Mouse (Mus musculus) intestine, embryonic 15.5 days (tissue): ENCODE data around the gene Glrp1. TPM values are rescaled to one million over a fixed set of nuclear protein-coding genes. Genes with fewer than 3 reads are reported as not detected.

Experiments
- ATAC-seq: fragments of 200-750 bp; cut with Nextera tagmentation; 2 replicates; pipeline ENCODE4 v1.8.0; 2017; ENCODE audit warnings: moderate TSS enrichment, moderate library complexity
- H3K27ac ChIP-seq: fragments of 300-500 bp; sonication (generic); 2 replicates; pipeline ENCODE4 v1.5.1; 2015; ENCODE audit warnings: mild to moderate bottlenecking, inconsistent platforms
- H3K27me3 ChIP-seq: fragments of 300-500 bp; sonication (generic); replicated peaks from 2 replicates; pipeline ENCODE4 v1.6.1; 2015; ENCODE audit warnings: inconsistent platforms
- H3K36me3 ChIP-seq: fragments of 300-500 bp; sonication (generic); 2 replicates; pipeline ENCODE4 v1.6.1; 2015; ENCODE audit warnings: inconsistent platforms
- H3K4me1 ChIP-seq: fragments of 300-500 bp; sonication (generic); replicated peaks from 2 replicates; pipeline ENCODE4 v1.6.1; 2015; ENCODE audit warnings: inconsistent platforms
- H3K4me2 ChIP-seq: fragments of 300-500 bp; sonication (generic); replicated peaks from 2 replicates; pipeline ENCODE4 v1.6.1; 2015; ENCODE audit warnings: mild to moderate bottlenecking, inconsistent platforms
- H3K4me3 ChIP-seq: fragments of 300-500 bp; sonication (generic); replicated peaks from 2 replicates; pipeline ENCODE4 v1.5.1; 2015; ENCODE audit warnings: inconsistent platforms
- H3K9ac ChIP-seq: fragments of 300-500 bp; sonication (generic); 2 replicates; pipeline ENCODE4 v1.6.1; 2015; ENCODE audit warnings: inconsistent platforms
- H3K9me3 ChIP-seq: fragments of 300-500 bp; sonication (generic); 2 replicates; pipeline ENCODE4 v1.6.1; 2016; ENCODE audit warnings: inconsistent platforms
- WGBS: fragments of 180-500 bp; shearing (Covaris S2); methylation state at CpG from one replicate; pipeline ENCODE4 v1.1.7; 2015; 5-methylcytosine and 5-hydroxymethylcytosine counted together
- polyA plus RNA-seq: library from polyadenylated mRNA; unstranded; fragments of >200 nt; fragmentation: Nextera tagmentation; extraction: Ambion mirVana; gene quantifications from 2 replicates; pipeline ENCODE4 v1.2.1, GENCODE M21; 2015

Glrp1 gene
- polyA plus RNA-seq: not detected in 2 replicates

DNA sequence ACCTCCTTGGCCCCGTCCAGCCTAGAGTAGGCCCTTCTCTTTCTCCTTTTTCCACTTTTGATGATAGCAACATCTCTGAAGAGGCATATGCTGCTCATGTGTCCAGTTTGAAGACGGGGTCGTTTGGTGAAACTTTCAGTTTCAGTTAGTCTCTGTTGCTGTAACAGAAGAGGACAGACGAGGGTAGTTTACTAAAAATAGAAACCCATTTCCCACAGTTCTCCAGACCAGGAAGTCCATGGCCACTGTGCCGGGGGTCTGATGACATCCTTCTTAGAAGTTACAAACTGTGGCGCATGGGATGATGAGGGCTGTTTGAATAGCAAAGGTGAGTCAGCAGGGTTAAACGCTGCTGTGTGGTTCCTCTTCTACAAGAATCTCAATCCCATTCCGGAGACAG lies at the start of gene Glrp1:
TSS of gene Glrp1 (minus strand) at position 278 of the 400 bp plus-strand sequence.
- H3K36me3 ChIP-seq: no peaks in the 10 kb centered on the region
- no peak within 1 kb of the TSS for H3K9ac ChIP-seq
- no peaks in the 10 kb centered on the region for H3K9me3 ChIP-seq
- 68% methylated on average over 8 of the region's 8 CpGs for WGBS
- no peaks in the 10 kb centered on the region for H3K27me3 ChIP-seq
- H3K27ac ChIP-seq: no peak within 1 kb of the TSS
- ATAC-seq: no peak
- no peak within 1 kb of the TSS for H3K4me2 ChIP-seq
- H3K4me1 ChIP-seq: 0 out of 2 replicates have a peak, but pooled peaks cover 3% of the 10 kb centered on the region
- H3K4me3 ChIP-seq: no peak within 1 kb of the TSS

GRCm38 (mm10) chr1:88559258-88559657 lies 49.4 kb upstream of the Glrp1 start:
- H3K9ac ChIP-seq: no peak overlapping the region
- H3K9me3 ChIP-seq: no peaks in the 10 kb centered on the region
- WGBS: 9% methylated on average over 7 of the region's 7 CpGs
- H3K4me3 ChIP-seq: no peak overlapping the region
- H3K4me2 ChIP-seq: peak overlapping the region; percentile 36
- ATAC-seq: peak; percentile 84
- no peaks in the 10 kb centered on the region for H3K36me3 ChIP-seq
- H3K27me3 ChIP-seq: no peaks in the 10 kb centered on the region
- H3K4me1 ChIP-seq: peaks cover 12% of the 10 kb centered on the region; the same call in 1 of the 2 replicates
- no peak overlapping the region for H3K27ac ChIP-seq

DNA sequence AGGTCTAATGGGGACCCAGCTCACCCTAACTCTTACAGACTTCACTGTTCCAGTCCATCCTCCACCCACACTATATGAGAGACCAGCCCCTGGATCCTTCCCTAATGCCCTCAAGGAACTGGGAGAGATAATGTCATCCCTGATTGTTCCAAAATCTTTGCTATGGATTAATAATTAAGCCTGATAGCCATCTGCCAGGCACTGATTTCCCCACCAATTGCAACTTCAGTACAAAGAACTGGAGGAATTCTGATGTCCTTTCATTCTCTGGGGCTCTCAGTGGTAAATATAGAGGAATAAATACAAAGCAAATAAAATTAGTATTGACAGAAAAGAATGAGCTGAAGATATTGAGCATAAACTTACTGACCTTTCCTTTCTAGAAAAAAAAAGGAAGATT lies 48.9 kb upstream of the Glrp1 start:
- Histone ChIP-seq H3K36me3 (no peaks in the 10 kb centered on the region), H3K9ac (no peak overlapping the region), H3K4me2 (peak overlapping the region; percentile 36; the same call in 1 of the 2 replicates), H3K27me3 (no peaks in the 10 kb centered on the region), H3K4me3 (no peak overlapping the region), H3K4me1 (peaks cover 12% of the 10 kb centered on the region; the same call in 1 of the 2 replicates), H3K9me3 (no peaks in the 10 kb centered on the region), H3K27ac (no peak overlapping the region)
- no peak for ATAC-seq

DNA sequence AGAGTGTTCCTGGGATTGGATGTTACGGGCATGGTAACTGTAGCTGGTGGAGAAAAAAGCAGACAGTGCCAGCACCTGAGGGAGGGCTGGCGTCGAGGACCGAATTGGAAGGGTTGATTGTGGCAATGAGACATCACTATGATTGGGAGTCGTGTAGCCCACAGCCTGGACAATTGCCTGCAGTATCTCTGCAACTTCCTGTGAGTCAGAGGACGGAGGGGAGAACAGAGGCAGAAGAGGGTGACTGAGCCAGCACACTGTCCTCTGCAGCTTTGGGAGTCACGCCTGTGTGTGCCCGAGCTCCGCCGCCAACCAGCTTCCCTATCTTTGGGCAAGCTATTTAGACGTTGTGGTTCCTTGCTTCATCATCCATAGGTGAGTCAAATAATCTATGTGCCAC lies 46.5 kb upstream of the Glrp1 start:
- no peaks in the 10 kb centered on the region for H3K36me3 ChIP-seq
- WGBS: 89% methylated on average over 11 of the region's 11 CpGs
- H3K4me3 ChIP-seq: no peak overlapping the region
- H3K9me3 ChIP-seq: no peaks in the 10 kb centered on the region
- H3K27ac ChIP-seq: no peak overlapping the region
- no peak for ATAC-seq
- H3K4me2 ChIP-seq: no peak overlapping the region
- H3K9ac ChIP-seq: no peak overlapping the region
- H3K27me3 ChIP-seq: no peaks in the 10 kb centered on the region
- H3K4me1 ChIP-seq: peaks cover 12% of the 10 kb centered on the region; the same call in 1 of the 2 replicates

DNA sequence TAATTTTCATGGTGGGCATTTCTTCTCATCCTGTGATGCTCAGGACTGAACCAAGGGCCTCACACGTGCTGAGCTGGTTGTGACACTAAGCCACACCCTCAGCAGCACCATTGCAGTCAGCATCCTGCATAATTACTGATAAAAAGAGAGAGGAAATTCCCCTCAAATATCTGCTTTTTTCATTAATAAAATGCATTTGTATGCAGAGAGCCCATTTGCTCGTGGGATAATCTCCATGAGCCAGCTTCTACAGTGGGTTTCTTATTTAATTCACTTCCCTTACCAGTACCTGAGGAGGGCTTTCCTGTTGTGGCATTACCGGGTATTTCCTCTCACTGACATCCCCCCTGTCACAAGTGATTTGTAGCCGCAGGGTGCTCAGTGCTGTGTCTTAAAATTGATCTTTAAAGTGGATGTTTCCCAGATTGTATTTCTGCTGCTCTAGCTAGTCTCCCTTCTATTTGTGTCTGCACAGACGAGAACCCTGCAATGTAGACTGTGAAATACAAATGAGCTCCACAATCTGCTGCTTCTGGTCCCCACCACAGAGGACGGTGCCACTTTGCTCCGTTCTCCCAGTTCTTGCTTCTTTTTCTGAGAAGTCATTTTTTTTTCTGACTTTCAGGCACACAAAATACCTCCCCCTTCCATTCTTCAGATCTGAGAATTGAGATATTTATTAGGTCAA lies 43.8 kb upstream of the Glrp1 start:
- Histone ChIP-seq H3K4me3 (no peak overlapping the region), H3K36me3 (no peaks in the 10 kb centered on the region), H3K4me1 (no peaks in the 10 kb centered on the region), H3K4me2 (no peak overlapping the region), H3K9me3 (no peaks in the 10 kb centered on the region), H3K27me3 (no peaks in the 10 kb centered on the region), H3K9ac (no peak overlapping the region), H3K27ac (no peak overlapping the region)
- WGBS: 44% methylated on average over 7 of the region's 7 CpGs
- no peak for ATAC-seq

DNA sequence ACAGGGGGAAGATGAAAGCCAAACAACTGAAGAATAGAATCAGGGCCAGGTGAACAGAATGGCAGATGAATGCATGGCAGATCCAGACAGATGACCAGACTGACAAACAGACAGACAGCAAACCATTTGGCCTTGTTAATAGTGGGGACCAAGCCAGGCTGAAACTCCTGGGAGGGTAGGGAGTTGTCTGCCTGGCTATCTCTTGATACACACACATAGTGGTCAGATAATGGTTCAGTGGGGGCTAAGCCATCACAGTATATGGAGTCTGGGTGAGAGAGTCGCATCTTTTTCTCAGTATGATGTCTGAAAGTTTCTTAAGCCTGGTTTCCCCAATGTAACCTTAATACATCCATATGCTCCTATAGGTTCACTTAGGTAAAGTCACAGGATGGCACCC lies 39.4 kb upstream of the Glrp1 start:
- Histone ChIP-seq H3K27ac (no peak overlapping the region), H3K9me3 (no peaks in the 10 kb centered on the region), H3K4me2 (no peak overlapping the region), H3K4me1 (no peaks in the 10 kb centered on the region), H3K36me3 (no peaks in the 10 kb centered on the region), H3K27me3 (no peaks in the 10 kb centered on the region), H3K9ac (no peak overlapping the region), H3K4me3 (no peak overlapping the region)
- no peak for ATAC-seq
- 85% methylated on average over 1 of the region's 1 CpGs for WGBS

- Histone ChIP-seq H3K27me3 (no peaks in the 10 kb centered on the region), H3K9ac (no peak overlapping the region), H3K4me2 (no peak overlapping the region), H3K27ac (no peak overlapping the region), H3K9me3 (no peaks in the 10 kb centered on the region), H3K4me3 (no peak overlapping the region), H3K4me1 (no peaks in the 10 kb centered on the region), H3K36me3 (no peaks in the 10 kb centered on the region)
- ATAC-seq: no peak
- WGBS: 77% methylated on average over 7 of the region's 7 CpGs
These were observed 37.3 kb upstream of the Glrp1 start for GRCm38 (mm10) chr1:88547172-88547571.

- WGBS: 74% methylated on average over 4 of the region's 4 CpGs
- no peak overlapping the region for H3K27ac ChIP-seq
- H3K36me3 ChIP-seq: no peaks in the 10 kb centered on the region
- no peak overlapping the region for H3K9ac ChIP-seq
- no peak overlapping the region for H3K4me2 ChIP-seq
- H3K4me1 ChIP-seq: no peaks in the 10 kb centered on the region
- no peak overlapping the region for H3K4me3 ChIP-seq
- no peaks in the 10 kb centered on the region for H3K27me3 ChIP-seq
- H3K9me3 ChIP-seq: no peaks in the 10 kb centered on the region
- ATAC-seq: no peak
These were observed 33.7 kb upstream of the Glrp1 start for GRCm38 (mm10) chr1:88543608-88544007.

GRCm38 (mm10) chr1:88539823-88540222 lies 30.0 kb upstream of the Glrp1 start:
- H3K9ac ChIP-seq: no peak overlapping the region
- H3K4me3 ChIP-seq: no peak overlapping the region
- ATAC-seq: no peak
- no peaks in the 10 kb centered on the region for H3K27me3 ChIP-seq
- no peak overlapping the region for H3K4me2 ChIP-seq
- H3K4me1 ChIP-seq: no peaks in the 10 kb centered on the region
- no peak overlapping the region for H3K27ac ChIP-seq
- H3K36me3 ChIP-seq: no peaks in the 10 kb centered on the region
- 68% methylated on average over 3 of the region's 3 CpGs for WGBS
- H3K9me3 ChIP-seq: no peaks in the 10 kb centered on the region

- no peak for ATAC-seq
- H3K27me3 ChIP-seq: no peaks in the 10 kb centered on the region
- H3K4me3 ChIP-seq: no peak overlapping the region
- H3K4me1 ChIP-seq: no peaks in the 10 kb centered on the region
- H3K27ac ChIP-seq: no peak overlapping the region
- no peak overlapping the region for H3K9ac ChIP-seq
- no peaks in the 10 kb centered on the region for H3K9me3 ChIP-seq
- WGBS: 78% methylated on average over 7 of the region's 7 CpGs
- no peak overlapping the region for H3K4me2 ChIP-seq
- no peaks in the 10 kb centered on the region for H3K36me3 ChIP-seq
These were observed 29.4 kb upstream of the Glrp1 start for GRCm38 (mm10) chr1:88539256-88539655.

DNA sequence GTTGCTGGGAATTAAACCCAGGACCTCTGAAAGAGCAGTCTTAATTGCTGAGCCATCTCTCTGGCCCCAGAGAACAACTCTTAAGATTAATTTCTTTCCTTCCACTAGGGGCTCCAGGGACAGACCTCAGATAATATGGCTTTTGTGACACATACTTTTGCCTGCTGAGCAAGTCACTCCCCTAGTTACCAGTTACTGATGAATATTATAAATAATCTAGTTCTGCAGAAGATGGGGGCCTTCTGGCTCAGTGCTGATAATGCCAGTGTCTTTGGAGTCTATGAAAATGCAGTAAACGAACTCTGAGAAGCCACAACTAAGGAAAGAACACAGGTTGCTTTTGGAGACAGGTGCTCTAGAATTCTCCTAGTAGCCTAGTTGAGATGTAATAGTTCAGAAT lies 26.4 kb upstream of the Glrp1 start:
- no peak for ATAC-seq
- Histone ChIP-seq H3K4me3 (no peak overlapping the region), H3K27me3 (no peaks in the 10 kb centered on the region), H3K9me3 (no peaks in the 10 kb centered on the region), H3K4me1 (no peaks in the 10 kb centered on the region), H3K9ac (no peak overlapping the region), H3K4me2 (no peak overlapping the region), H3K27ac (no peak overlapping the region), H3K36me3 (no peaks in the 10 kb centered on the region)
- 90% methylated on average over 1 of the region's 1 CpGs for WGBS

- no peak for ATAC-seq
- Histone ChIP-seq H3K27me3 (no peaks in the 10 kb centered on the region), H3K27ac (no peak overlapping the region), H3K4me3 (no peak overlapping the region), H3K4me2 (no peak overlapping the region), H3K9me3 (no peaks in the 10 kb centered on the region), H3K4me1 (no peaks in the 10 kb centered on the region), H3K9ac (no peak overlapping the region), H3K36me3 (no peaks in the 10 kb centered on the region)
- 60% methylated on average over 5 of the region's 5 CpGs for WGBS
These were observed 24.2 kb upstream of the Glrp1 start for GRCm38 (mm10) chr1:88534091-88534490.

GRCm38 (mm10) chr1:88526161-88526560 lies 16.3 kb upstream of the Glrp1 start:
- no peak overlapping the region for H3K4me3 ChIP-seq
- no peak overlapping the region for H3K4me2 ChIP-seq
- no peak overlapping the region for H3K9ac ChIP-seq
- no peaks in the 10 kb centered on the region for H3K9me3 ChIP-seq
- 42% methylated on average over 6 of the region's 6 CpGs for WGBS
- no peaks in the 10 kb centered on the region for H3K27me3 ChIP-seq
- H3K27ac ChIP-seq: peak overlapping the region; percentile 11; the same call in 1 of the 2 replicates
- ATAC-seq: peak; percentile 41; the same call in 1 of the 2 replicates
- no peaks in the 10 kb centered on the region for H3K36me3 ChIP-seq
- 0 out of 2 replicates have a peak, but pooled peaks cover 3% of the 10 kb centered on the region for H3K4me1 ChIP-seq
